Mouse (Mus musculus) hindbrain, embryonic 10.5 days (tissue): Measurements from ENCODE around the gene Pdzd9. TPM values are rescaled to one million over a fixed set of nuclear protein-coding genes. Genes with fewer than 3 reads are reported as not detected.
A peak's percentile ranks its signal among the peaks of the same experiment; 100 is the strongest.

ENCODE experiments used
- DNase-seq: peaks from one replicate; pipeline ENCODE4 v3.0.0-alpha.2; 2017; ENCODE audit warnings: low spot score
- H3K27ac ChIP-seq: fragments of 300-500 bp; sonication (generic); 2 replicates; pipeline ENCODE4 v1.5.1; 2016; ENCODE audit warnings: mild to moderate bottlenecking, moderate library complexity
- H3K27me3 ChIP-seq: fragments of 300-500 bp; sonication (generic); 2 replicates; pipeline ENCODE4 v1.6.1; 2016; ENCODE audit warnings: mild to moderate bottlenecking; ENCODE audit not compliant: poor library complexity, insufficient read depth, severe bottlenecking
- H3K36me3 ChIP-seq: fragments of 300-500 bp; sonication (generic); 2 replicates; pipeline ENCODE4 v1.6.1; 2016; ENCODE audit warnings: mild to moderate bottlenecking, moderate library complexity
- H3K4me1 ChIP-seq: fragments of 300-500 bp; sonication (generic); replicated peaks from 2 replicates; pipeline ENCODE4 v1.6.1; 2016; ENCODE audit warnings: mild to moderate bottlenecking
- H3K4me3 ChIP-seq: fragments of 300-500 bp; sonication (generic); 2 replicates; pipeline ENCODE4 v1.5.1; 2016; ENCODE audit warnings: mild to moderate bottlenecking, moderate library complexity
- H3K9me3 ChIP-seq: fragments of 300-500 bp; sonication (generic); 2 replicates; pipeline ENCODE4 v1.6.1; 2016; ENCODE audit warnings: mild to moderate bottlenecking, moderate library complexity
- WGBS: fragments of 180-500 bp; shearing (Covaris S2); methylation state at CpG from one replicate; pipeline ENCODE4 v1.1.7; 2016; 5-methylcytosine and 5-hydroxymethylcytosine counted together
- polyA plus RNA-seq: library from polyadenylated mRNA; unstranded; fragments of >200 nt; fragmentation: Nextera tagmentation; extraction: Ambion mirVana; gene quantifications from 2 replicates; pipeline ENCODE4 v1.2.1, GENCODE M21; 2016

Pdzd9 gene
- polyA plus RNA-seq, 1 experiment from 2014 or later, result 0.35 TPM

- WGBS, result 95% methylated on average over 2 of the region's 2 CpGs
- Histone ChIP-seq H3K4me1 (peaks cover 8% of the 10 kb centered on the region), H3K27me3 (no peaks in the 10 kb centered on the region), H3K9me3 (no peaks in the 10 kb centered on the region), H3K36me3 (no peaks in the 10 kb centered on the region), H3K4me3 (no peak overlapping the region), H3K27ac (no peak overlapping the region)
- DNase-seq, result no peak
Observed at GRCm38 (mm10) chr7:120684731-120685161, 14.6 kb upstream of the Pdzd9 start.

- WGBS, result 91% methylated on average over 4 of the region's 4 CpGs
Observed at GRCm38 (mm10) chr7:120682002-120682401, 11.9 kb upstream of the Pdzd9 start.

GRCm38 (mm10) chr7:120679023-120679422 lies 8.9 kb upstream of the Pdzd9 start:
- Histone ChIP-seq H3K27ac (no peak overlapping the region), H3K36me3 (no peaks in the 10 kb centered on the region), H3K9me3 (no peaks in the 10 kb centered on the region), H3K27me3 (no peaks in the 10 kb centered on the region), H3K4me3 (peak overlapping the region; percentile 97), H3K4me1 (peaks cover 35% of the 10 kb centered on the region)
- WGBS, result 67% methylated on average over 8 of the region's 8 CpGs
- DNase-seq, result no peak

More at GRCm38 (mm10) chr7:120682002-120682401, 11.9 kb upstream of the Pdzd9 start:
- Histone ChIP-seq H3K27ac (no peak overlapping the region), H3K27me3 (no peaks in the 10 kb centered on the region), H3K4me1 (peaks cover 26% of the 10 kb centered on the region), H3K4me3 (no peak overlapping the region), H3K9me3 (no peaks in the 10 kb centered on the region), H3K36me3 (no peaks in the 10 kb centered on the region)
- no peak for DNase-seq

- peaks cover 35% of the 10 kb centered on the region for H3K4me1 ChIP-seq
- H3K36me3 ChIP-seq, result no peaks in the 10 kb centered on the region
- H3K9me3 ChIP-seq, result no peaks in the 10 kb centered on the region
- H3K4me3 ChIP-seq, result peak overlapping the region; percentile 97
- WGBS, result 2% methylated on average over 42 of the region's 42 CpGs
- DNase-seq, result peak; percentile 27
- no peaks in the 10 kb centered on the region for H3K27me3 ChIP-seq
- peak overlapping the region; percentile 94 for H3K27ac ChIP-seq
Observed at GRCm38 (mm10) chr7:120677764-120678531, 7.8 kb upstream of the Pdzd9 start.

- peak within 1 kb of the TSS; percentile 97 for H3K4me3 ChIP-seq
- peak; percentile 79 for DNase-seq
- no peaks in the 10 kb centered on the region for H3K36me3 ChIP-seq
- under 1% methylated on average over 44 of the region's 44 CpGs for WGBS
- H3K4me1 ChIP-seq, result peaks cover 35% of the 10 kb centered on the region
- H3K27me3 ChIP-seq, result no peaks in the 10 kb centered on the region
- peak within 1 kb of the TSS; percentile 94 for H3K27ac ChIP-seq
- H3K9me3 ChIP-seq, result no peaks in the 10 kb centered on the region
Observed at GRCm38 (mm10) chr7:120677001-120677643, 7.0 kb upstream of the Pdzd9 start, which contains the start of gene Mosmo. Gene Mosmo (plus strand): TSS chr7:120677618.

GRCm38 (mm10) chr7:120671271-120671670 lies 1.1 kb upstream of the Pdzd9 start:
- Histone ChIP-seq H3K27me3 (no peaks in the 10 kb centered on the region), H3K27ac (no peak overlapping the region), H3K4me3 (no peak overlapping the region), H3K4me1 (peaks cover 1% of the 10 kb centered on the region), H3K9me3 (no peaks in the 10 kb centered on the region), H3K36me3 (no peaks in the 10 kb centered on the region)
- WGBS, result 72% methylated on average over 2 of the region's 2 CpGs
- DNase-seq, result no peak

GRCm38 (mm10) chr7:120662079-120662478 lies 8.1 kb downstream of the Pdzd9 start:
- no peak for DNase-seq
- Histone ChIP-seq H3K27me3 (no peaks in the 10 kb centered on the region), H3K4me1 (no peaks in the 10 kb centered on the region), H3K4me3 (no peak overlapping the region), H3K27ac (no peak overlapping the region), H3K36me3 (peaks cover 37% of the 10 kb centered on the region), H3K9me3 (no peaks in the 10 kb centered on the region)
- 93% methylated on average over 4 of the region's 4 CpGs for WGBS

- no peaks in the 10 kb centered on the region for H3K4me1 ChIP-seq
- no peaks in the 10 kb centered on the region for H3K27me3 ChIP-seq
- H3K36me3 ChIP-seq, result peaks cover 100% of the 10 kb centered on the region
- H3K27ac ChIP-seq, result no peak overlapping the region
- WGBS, result 85% methylated on average over 2 of the region's 2 CpGs
- no peak overlapping the region for H3K4me3 ChIP-seq
- no peaks in the 10 kb centered on the region for H3K9me3 ChIP-seq
- DNase-seq, result no peak
Observed at GRCm38 (mm10) chr7:120647849-120648248, 22.3 kb downstream of the Pdzd9 start.

GRCm38 (mm10) chr7:120643217-120643616 lies 26.9 kb downstream of the Pdzd9 start:
- no peaks in the 10 kb centered on the region for H3K27me3 ChIP-seq
- no peak overlapping the region for H3K27ac ChIP-seq
- no peaks in the 10 kb centered on the region for H3K4me1 ChIP-seq
- no peak overlapping the region for H3K4me3 ChIP-seq
- H3K9me3 ChIP-seq, result no peaks in the 10 kb centered on the region
- DNase-seq, result no peak
- 67% methylated on average over 4 of the region's 4 CpGs for WGBS
- peaks cover 100% of the 10 kb centered on the region for H3K36me3 ChIP-seq

GRCm38 (mm10) chr7:120635821-120636220 lies 34.3 kb downstream of the Pdzd9 start:
- Histone ChIP-seq H3K4me1 (peaks cover 20% of the 10 kb centered on the region), H3K4me3 (peak overlapping the region; percentile 76), H3K36me3 (peaks cover 34% of the 10 kb centered on the region), H3K27me3 (no peaks in the 10 kb centered on the region), H3K9me3 (no peaks in the 10 kb centered on the region), H3K27ac (peak overlapping the region; percentile 93)
- 3% methylated on average over 11 of the region's 11 CpGs for WGBS
- peak; percentile 22 for DNase-seq

- peak overlapping the region; percentile 93 for H3K27ac ChIP-seq
- under 1% methylated on average over 32 of the region's 32 CpGs for WGBS
- peak overlapping the region; percentile 76 for H3K4me3 ChIP-seq
- peaks cover 20% of the 10 kb centered on the region for H3K4me1 ChIP-seq
- H3K36me3 ChIP-seq, result peaks cover 29% of the 10 kb centered on the region
- H3K27me3 ChIP-seq, result no peaks in the 10 kb centered on the region
- DNase-seq, result no peak
- no peaks in the 10 kb centered on the region for H3K9me3 ChIP-seq
Observed at GRCm38 (mm10) chr7:120635362-120635781, 34.8 kb downstream of the Pdzd9 start.

- H3K4me1 ChIP-seq, result peaks cover 20% of the 10 kb centered on the region
- no peaks in the 10 kb centered on the region for H3K27me3 ChIP-seq
- no peaks in the 10 kb centered on the region for H3K9me3 ChIP-seq
- H3K4me3 ChIP-seq, result peak within 1 kb of the TSS; percentile 76
- DNase-seq, result peak; percentile 93
- peaks cover 24% of the 10 kb centered on the region for H3K36me3 ChIP-seq
- WGBS, result under 1% methylated on average over 45 of the region's 45 CpGs
- H3K27ac ChIP-seq, result peak within 1 kb of the TSS; percentile 93
Observed at GRCm38 (mm10) chr7:120634711-120635361, 35.3 kb downstream of the Pdzd9 start, which contains the start of gene Uqcrc2. Gene Uqcrc2 (plus strand): TSS chr7:120635176.
